Mouse (Mus musculus) cerebellum, postnatal 10 days (tissue): ENCODE results near the gene B230219D22Rik.

Source experiments
- DNase-seq, 2 experiments: peaks; one replicate each; pipeline ENCODE4 v3.0.0; 2021; ENCODE audit warnings: mixed read lengths in 2 of 2

Gene B230219D22Rik

DNA sequence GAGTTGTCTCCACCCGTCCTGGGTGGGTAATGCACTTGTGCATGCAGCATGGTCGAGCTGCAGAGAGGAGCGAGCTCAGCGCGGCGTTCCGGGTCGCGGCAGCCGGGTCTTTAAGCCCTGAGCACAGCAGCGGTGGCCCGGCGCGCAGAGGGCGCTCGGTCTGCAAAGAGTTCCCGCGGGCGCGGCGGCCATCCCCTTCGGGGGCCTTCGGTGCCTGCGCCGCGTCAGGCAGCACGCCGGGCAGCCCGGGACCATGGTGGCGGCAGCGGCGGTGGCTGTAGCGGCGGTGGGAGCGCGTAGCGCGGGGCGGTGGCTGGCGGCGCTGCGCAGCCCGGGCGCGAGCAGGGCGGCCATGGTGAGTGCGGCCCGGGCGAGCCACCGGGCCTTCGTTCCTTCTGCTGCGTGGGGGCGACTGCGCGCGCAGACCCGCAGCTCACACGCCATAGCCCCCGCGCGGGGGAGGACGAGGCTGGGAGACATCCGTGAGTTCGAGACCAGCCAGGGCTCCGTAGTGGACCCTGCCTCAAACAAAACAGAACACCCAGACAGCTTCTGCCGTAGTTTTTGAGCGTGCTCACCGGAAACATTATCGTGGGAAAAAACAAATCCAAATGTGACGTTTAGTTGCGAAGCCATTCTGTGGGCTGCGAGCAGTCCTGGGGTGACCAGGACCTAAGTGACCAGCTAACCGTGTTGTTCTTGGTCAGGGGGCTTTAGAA lies 34.4 kb downstream of the B230219D22Rik start, which contains the start of gene Pcbd2:
Gene Pcbd2, plus strand, starts transcription at position 249 of the 719 bp plus-strand sequence.
- peak; percentile 84 to 89 for DNase-seq

DNA sequence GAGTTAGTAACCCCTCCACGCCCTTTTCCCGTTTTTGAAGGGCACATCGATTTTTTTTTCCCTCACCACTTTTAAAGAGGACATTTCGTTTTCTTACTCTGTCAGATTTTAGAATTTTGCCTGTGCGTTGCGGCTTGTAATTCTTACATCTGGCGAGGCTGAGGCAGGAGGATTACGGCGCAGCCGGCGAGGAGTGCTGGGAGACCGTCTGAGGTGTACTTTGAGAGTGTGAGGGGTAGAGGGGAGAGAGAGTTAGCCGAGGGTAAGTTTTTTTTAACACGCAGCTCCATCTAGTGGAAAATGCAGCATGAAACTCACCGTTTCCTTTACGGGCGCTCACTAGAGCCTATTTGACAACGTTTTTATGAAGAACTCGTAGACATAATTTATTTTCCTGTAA lies 34.9 kb downstream of the B230219D22Rik start:
- peak; percentile 72 to 73 for DNase-seq

DNA sequence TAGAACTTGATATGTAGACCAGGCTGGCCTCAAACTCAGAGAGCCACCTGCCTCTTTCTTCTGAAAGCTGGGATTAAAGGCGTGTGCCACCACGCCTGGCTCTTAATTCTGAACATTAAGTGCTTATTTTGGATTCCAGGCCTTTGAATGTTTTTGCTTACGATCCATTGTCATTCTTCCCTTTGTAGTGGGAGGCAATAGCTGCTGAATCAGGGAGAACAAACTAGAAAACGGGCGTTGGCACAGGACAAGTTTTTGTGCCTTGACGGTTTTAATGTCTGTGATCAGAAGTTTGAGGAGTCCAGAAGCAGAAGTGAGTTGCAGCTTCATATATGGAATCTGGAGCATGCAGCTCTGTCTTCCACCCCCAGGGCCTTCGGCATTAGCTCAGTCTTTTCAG lies 37.8 kb downstream of the B230219D22Rik start:
- no peak for DNase-seq

DNA sequence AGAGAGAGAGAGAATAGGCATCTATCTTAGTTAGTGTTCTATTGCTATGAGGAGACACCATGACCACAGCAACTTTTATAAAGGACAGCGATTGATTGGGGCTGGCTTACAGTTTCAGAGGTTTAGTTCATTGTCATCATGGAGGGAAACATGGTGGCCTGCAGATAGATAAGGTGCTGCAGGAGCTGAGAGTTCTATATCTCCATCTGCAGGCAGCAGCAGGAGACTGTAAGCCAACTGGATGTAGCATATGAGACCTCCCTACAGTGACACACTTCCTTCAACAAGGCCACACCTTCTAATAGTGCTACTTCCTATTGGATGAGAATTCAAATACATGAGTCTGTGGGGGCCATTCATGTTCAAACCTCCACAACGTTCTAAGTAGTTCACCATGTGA lies 39.2 kb downstream of the B230219D22Rik start:
- DNase-seq, result no peak

DNA sequence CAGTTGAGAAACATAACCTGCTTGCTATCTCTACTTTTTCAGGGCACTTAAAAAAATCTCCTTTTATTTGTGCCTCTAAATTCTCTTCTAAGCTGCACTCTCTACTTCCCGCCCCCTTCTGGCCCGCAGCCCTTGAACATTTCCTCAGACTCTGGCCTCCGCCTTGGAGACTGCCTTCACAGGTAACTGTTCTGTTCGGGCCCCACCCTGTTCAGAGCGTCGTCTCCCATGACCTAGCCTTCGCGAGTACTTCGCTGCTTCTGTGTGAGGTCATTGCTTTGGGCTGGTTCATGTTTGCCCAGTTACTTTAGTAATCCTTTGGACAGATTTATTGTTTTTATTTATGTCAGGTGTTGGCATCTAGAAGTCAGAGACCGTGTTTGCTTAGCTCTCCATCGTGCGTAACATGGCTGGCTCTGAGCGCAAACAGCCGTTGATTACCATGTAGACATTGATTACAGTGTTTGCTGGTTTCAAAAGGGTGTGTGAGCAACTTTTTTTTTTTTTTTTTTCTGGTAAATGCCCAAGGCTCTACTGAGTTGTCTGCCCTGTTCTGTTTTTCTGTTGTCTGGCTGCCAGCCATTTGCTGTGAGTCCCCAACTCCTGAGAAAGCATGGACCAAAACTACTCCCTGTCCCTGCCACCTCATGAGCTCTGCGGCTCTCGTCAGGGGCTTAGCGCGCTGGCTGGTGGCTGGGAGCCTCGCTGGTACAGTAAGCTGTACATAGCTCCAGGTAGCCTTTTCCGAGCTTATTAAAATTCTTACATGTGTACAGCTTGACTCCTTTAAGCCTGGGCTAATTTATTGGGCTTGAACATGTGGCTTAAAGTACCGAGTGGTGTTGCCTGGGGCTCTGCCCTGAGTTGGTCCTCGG lies 40.9 kb downstream of the B230219D22Rik start:
- no peak for DNase-seq

DNA sequence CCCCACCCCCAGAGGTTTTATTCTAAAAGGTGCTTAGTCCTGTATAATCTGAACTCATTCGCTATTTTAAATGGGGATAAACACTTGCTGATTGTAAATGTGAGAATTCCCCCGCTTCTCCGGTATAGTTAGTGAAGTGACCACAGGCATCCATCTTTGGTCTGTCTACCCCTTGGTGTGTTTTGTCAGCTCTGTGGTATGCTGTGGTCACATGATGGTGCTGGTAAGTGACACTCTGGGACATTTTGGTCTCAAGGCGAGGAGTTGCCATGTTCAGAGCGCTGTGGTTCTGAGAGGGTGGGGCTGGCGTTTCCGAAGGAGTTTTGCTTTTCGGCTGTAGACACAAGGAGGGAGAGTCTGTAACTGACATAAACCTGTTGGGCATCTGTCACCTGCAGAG lies 45.0 kb downstream of the B230219D22Rik start:
- DNase-seq, result no peak

DNA sequence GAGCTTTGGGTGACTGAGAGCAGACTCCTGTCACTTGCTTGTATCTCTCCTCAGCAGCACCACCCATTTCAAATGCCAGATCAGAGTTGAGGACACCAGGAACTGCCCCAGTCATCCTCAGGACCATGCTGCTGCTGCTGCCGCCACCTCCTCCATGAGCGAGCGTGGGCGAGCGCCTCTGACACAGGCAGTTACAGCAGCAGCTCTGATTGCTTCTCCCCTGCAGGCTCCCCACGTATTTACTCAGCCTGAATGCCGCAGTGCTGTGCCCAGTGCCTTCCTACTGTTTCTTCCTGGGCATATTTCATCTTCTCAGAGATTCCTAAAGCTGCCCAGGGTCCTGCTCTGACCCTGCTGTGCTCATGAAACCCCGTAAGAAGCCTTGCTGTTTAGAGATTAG lies 49.4 kb downstream of the B230219D22Rik start:
- DNase-seq, result no peak
